Comparison of ENCODE assay signal across 8 mouse cellular contexts in the genomic region with DNA sequence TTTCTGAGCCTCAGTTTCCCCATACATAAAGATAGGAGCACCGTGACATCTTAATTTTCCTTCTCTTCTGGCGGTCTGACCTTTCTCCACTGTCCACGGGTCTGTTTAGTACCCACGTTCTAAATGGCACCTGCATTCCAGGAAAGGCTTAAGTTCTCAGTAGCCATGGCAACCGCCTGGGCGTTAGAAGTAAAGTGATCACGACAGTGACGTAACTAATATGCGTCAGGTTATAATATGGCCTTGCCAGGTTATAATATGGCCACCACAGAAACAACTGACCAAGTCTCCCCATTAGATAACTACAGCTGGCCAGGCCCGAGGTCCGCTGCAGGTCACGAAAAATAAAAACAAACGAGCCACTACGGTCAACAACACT. TPM values are rescaled to one million over a fixed set of nuclear protein-coding genes. Genes with fewer than 3 reads are reported as not detected.
DNase-seq lines count a peak whose midpoint lies in the region; ATAC-seq and TF ChIP-seq lines count a peak whose summit lies in the region.

No protein-coding gene starts in this region.

- no peak for DNase-seq in kidney, postnatal 0 days (ENCODE audit: low spot score)
- DNase-seq in kidney, adult 8-10 months, result no peak
- DNase-seq in c-Kit-negative CD71-positive TER-119-positive erythroid progenitor cells, embryonic 14.5 days (ENCODE audit: low read depth, low spot score), result peak; percentile 88
- DNase-seq in cerebellum, adult 18-20 months, result no peak
- DNase-seq in cerebellum, postnatal 36 days, result no peak
- no peak for DNase-seq in cerebellum, postnatal 14 days

- no peak overlapping the region for H3K9ac ChIP-seq in kidney, postnatal 0 days (ENCODE audit: low read depth, low read length)
- no peak overlapping the region for H3K9ac ChIP-seq in hindbrain, embryonic 16.5 days (ENCODE audit: low read depth, low read length)
- peak overlapping the region; percentile 68; the same call in 1 of the 2 replicates for H3K9ac ChIP-seq in midbrain, embryonic 16.5 days (ENCODE audit: low read depth, low read length)

- TF ChIP-seq CTCF in kidney, postnatal 0 days (IDR thresholded peaks at IDR 0.05; ENCODE audit: low read depth), result no peak

- peaks cover 8% of the 10 kb centered on the region; the same call in 1 of the 2 replicates for H3K4me1 ChIP-seq in kidney, postnatal 0 days (replicated peaks; ENCODE audit: insufficient read depth, low read length)
- peaks cover 12% of the 10 kb centered on the region for H3K4me1 ChIP-seq in hindbrain, embryonic 16.5 days (ENCODE audit: control insufficient read depth, insufficient read depth, low read depth, low read length)
- H3K4me1 ChIP-seq in midbrain, embryonic 16.5 days (ENCODE audit: control insufficient read depth, insufficient read depth, low read length), result peaks cover 11% of the 10 kb centered on the region

- H3K36me3 ChIP-seq in kidney, postnatal 0 days (ENCODE audit: insufficient read depth, low read length), result no peaks in the 10 kb centered on the region
- H3K36me3 ChIP-seq in hindbrain, embryonic 16.5 days (ENCODE audit: control insufficient read depth, insufficient read depth, low read length), result no peaks in the 10 kb centered on the region
- H3K36me3 ChIP-seq in midbrain, embryonic 16.5 days (ENCODE audit: control insufficient read depth, insufficient read depth, low read length), result no peaks in the 10 kb centered on the region

- H3K4me2 ChIP-seq in kidney, postnatal 0 days (ENCODE audit: low read length), result peak overlapping the region; percentile 78
- peak overlapping the region; percentile 48 for H3K4me2 ChIP-seq in hindbrain, embryonic 16.5 days (ENCODE audit: low read length)
- H3K4me2 ChIP-seq in midbrain, embryonic 16.5 days (ENCODE audit: low read length), result peak overlapping the region; percentile 38

- H3K27me3 ChIP-seq in kidney, postnatal 0 days (ENCODE audit: insufficient read depth, low read length), result no peaks in the 10 kb centered on the region
- H3K27me3 ChIP-seq in hindbrain, embryonic 16.5 days (replicated peaks; ENCODE audit: control insufficient read depth, insufficient read depth, low read length), result no peaks in the 10 kb centered on the region
- no peaks in the 10 kb centered on the region for H3K27me3 ChIP-seq in midbrain, embryonic 16.5 days (ENCODE audit: control insufficient read depth, insufficient read depth, low read depth, low read length)

- WGBS in kidney, postnatal 0 days, result 11% methylated on average over 14 of the region's 14 CpGs
- WGBS in hindbrain, embryonic 16.5 days, result 8% methylated on average over 14 of the region's 14 CpGs
- WGBS in midbrain, embryonic 16.5 days, result 12% methylated on average over 14 of the region's 14 CpGs

- peak overlapping the region; percentile 74; the same call in 1 of the 2 replicates for H3K27ac ChIP-seq in kidney, postnatal 0 days
- H3K27ac ChIP-seq in hindbrain, embryonic 16.5 days (ENCODE audit: low read depth, low read length), result peak overlapping the region; percentile 45; the same call in 1 of the 2 replicates
- H3K27ac ChIP-seq in midbrain, embryonic 16.5 days (ENCODE audit: low read length), result peak overlapping the region; percentile 74

- no peaks in the 10 kb centered on the region for H3K9me3 ChIP-seq in kidney, postnatal 0 days (replicated peaks; ENCODE audit: low read length)
- no peaks in the 10 kb centered on the region for H3K9me3 ChIP-seq in hindbrain, embryonic 16.5 days (ENCODE audit: control insufficient read depth, low read length)
- no peaks in the 10 kb centered on the region for H3K9me3 ChIP-seq in midbrain, embryonic 16.5 days (replicated peaks; ENCODE audit: control insufficient read depth, low read length, poor library complexity, severe bottlenecking)

- peak; percentile 71; the same call in 1 of the 2 replicates for ATAC-seq in kidney, postnatal 0 days (replicated peaks; ENCODE audit: low FRiP score, low read depth)
- peak; percentile 85 for ATAC-seq in hindbrain, embryonic 16.5 days
- peak; percentile 83 for ATAC-seq in midbrain, embryonic 16.5 days

- peak overlapping the region; percentile 82 for H3K4me3 ChIP-seq in kidney, postnatal 0 days (replicated peaks; ENCODE audit: low read depth, low read length)
- H3K4me3 ChIP-seq in hindbrain, embryonic 16.5 days (ENCODE audit: low read length), result peak overlapping the region; percentile 53
- peak overlapping the region; percentile 67 for H3K4me3 ChIP-seq in midbrain, embryonic 16.5 days (ENCODE audit: low read depth, low read length)

RNA-seq across cellular contexts. Expression of gene Pef1, which starts 4.7 kb away (rescaled TPM):
- polyA plus RNA-seq in kidney, postnatal 0 days (2015; fragmentation: Nextera tagmentation; extraction: Ambion mirVana), result 73.6 and 77.6 TPM in 2 replicates
- 69.0 and 71.3 TPM in 2 replicates for polyA plus RNA-seq in hindbrain, embryonic 16.5 days (2015; fragmentation: Nextera tagmentation; extraction: Ambion mirVana)
- polyA plus RNA-seq in midbrain, embryonic 16.5 days (2015; fragmentation: Nextera tagmentation; extraction: Ambion mirVana), result 62.1 and 62.3 TPM in 2 replicates

RNA-seq across cellular contexts. Expression of gene Hcrtr1, which starts 32.1 kb away (rescaled TPM):
- 0.36 and 0.46 TPM in 2 replicates for polyA plus RNA-seq in kidney, postnatal 0 days (2015; fragmentation: Nextera tagmentation; extraction: Ambion mirVana)
- polyA plus RNA-seq in hindbrain, embryonic 16.5 days (2015; fragmentation: Nextera tagmentation; extraction: Ambion mirVana), result 5.7 and 8.6 TPM in 2 replicates
- polyA plus RNA-seq in midbrain, embryonic 16.5 days (2015; fragmentation: Nextera tagmentation; extraction: Ambion mirVana), result 3.9 and 6.6 TPM in 2 replicates

RNA-seq across cellular contexts. Expression of gene Col16a1, which starts 59.4 kb away (rescaled TPM):
- 38.6 TPM in 2 replicates for polyA plus RNA-seq in kidney, postnatal 0 days (2015; fragmentation: Nextera tagmentation; extraction: Ambion mirVana)
- polyA plus RNA-seq in hindbrain, embryonic 16.5 days (2015; fragmentation: Nextera tagmentation; extraction: Ambion mirVana), result 11.8 and 16.2 TPM in 2 replicates
- 8.6 and 10.5 TPM in 2 replicates for polyA plus RNA-seq in midbrain, embryonic 16.5 days (2015; fragmentation: Nextera tagmentation; extraction: Ambion mirVana)
